Mouse (Mus musculus) liver, embryonic 11.5 days (tissue): ENCODE data around the gene Neu3. TPM values are rescaled to one million over a fixed set of nuclear protein-coding genes. Genes with fewer than 3 reads are reported as not detected.

Experiments
- ATAC-seq: fragments of 200-750 bp; cut with Nextera tagmentation; replicated peaks from 2 replicates; pipeline ENCODE4 v1.8.0; 2017; ENCODE audit warnings: moderate number of reproducible peaks, mild to moderate bottlenecking, moderate TSS enrichment, moderate library complexity; ENCODE audit not compliant: low FRiP score
- DNase-seq: peaks from one replicate; pipeline ENCODE4 v3.0.0-alpha.2; 2017; ENCODE audit warnings: low spot score
- H3K27ac ChIP-seq: fragments of 300-500 bp; sonication (generic); 2 replicates; pipeline ENCODE4 v1.5.1; 2014; ENCODE audit warnings: mild to moderate bottlenecking, low read depth, low read length, control low read depth
- H3K27me3 ChIP-seq: fragments of 300-500 bp; sonication (generic); replicated peaks from 2 replicates; pipeline ENCODE4 v1.6.1; 2014; ENCODE audit warnings: low read length, mixed read lengths; ENCODE audit not compliant: control insufficient read depth, insufficient read depth
- H3K36me3 ChIP-seq: fragments of 300-500 bp; sonication (generic); 2 replicates; pipeline ENCODE4 v1.6.1; 2014; ENCODE audit warnings: mild to moderate bottlenecking, low read length, moderate library complexity, mixed read lengths; ENCODE audit not compliant: control insufficient read depth, insufficient read depth
- H3K4me1 ChIP-seq: fragments of 300-500 bp; sonication (generic); replicated peaks from 2 replicates; pipeline ENCODE4 v1.6.1; 2014; ENCODE audit warnings: low read length, mixed read lengths; ENCODE audit not compliant: control insufficient read depth, insufficient read depth
- H3K4me2 ChIP-seq: fragments of 300-500 bp; sonication (generic); 2 replicates; pipeline ENCODE4 v1.6.1; 2014; ENCODE audit warnings: mild to moderate bottlenecking, control low read depth, moderate library complexity
- H3K4me3 ChIP-seq: fragments of 300-500 bp; sonication (generic); 2 replicates; pipeline ENCODE4 v1.5.1; 2014; ENCODE audit warnings: low read depth, low read length, control low read depth
- H3K9ac ChIP-seq: fragments of 300-500 bp; sonication (generic); 2 replicates; pipeline ENCODE4 v1.6.1; 2014; ENCODE audit warnings: low read depth, low read length, control low read depth
- H3K9me3 ChIP-seq: fragments of 300-500 bp; sonication (generic); 2 replicates; pipeline ENCODE4 v1.6.1; 2016; ENCODE audit warnings: low read length, inconsistent platforms, mixed read lengths; ENCODE audit not compliant: control insufficient read depth
- WGBS: fragments of 180-500 bp; shearing (Covaris S2); extraction: QIAGEN DNeasy Blood & Tissue Kit; methylation state at CpG from one replicate; pipeline ENCODE4 v1.1.7; 2014; 5-methylcytosine and 5-hydroxymethylcytosine counted together
- polyA plus RNA-seq: library from polyadenylated mRNA; unstranded; fragments of >200 nt; fragmentation: Nextera tagmentation; extraction: Ambion mirVana; gene quantifications from 2 replicates; pipeline ENCODE4 v1.2.1, GENCODE M21; 2014

The Neu3 gene
- polyA plus RNA-seq, 1 experiment from 2014 or later, result 5.4 TPM

DNA sequence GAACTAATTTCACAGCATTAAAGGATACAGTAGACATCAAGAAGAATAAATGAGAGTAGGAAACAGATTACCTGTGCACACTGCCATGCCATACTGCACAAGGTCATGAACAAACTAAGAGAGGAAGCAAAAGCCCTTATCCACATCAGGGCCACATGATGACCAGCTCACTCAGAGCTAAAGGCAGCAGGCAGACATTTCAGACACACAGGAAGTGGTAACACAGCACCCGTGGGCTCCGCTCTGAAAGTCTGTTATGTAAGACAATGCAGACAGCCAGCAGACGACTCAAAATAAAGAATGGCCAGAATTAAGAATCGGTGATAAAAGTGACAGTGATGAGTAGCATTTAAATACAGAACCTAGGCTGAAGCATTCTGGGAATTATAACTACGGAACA lies 46.8 kb downstream of the Neu3 start:
- no peak overlapping the region for H3K27ac ChIP-seq
- H3K9ac ChIP-seq, result no peak overlapping the region
- H3K4me1 ChIP-seq, result no peaks in the 10 kb centered on the region
- H3K27me3 ChIP-seq, result no peaks in the 10 kb centered on the region
- H3K4me2 ChIP-seq, result no peak overlapping the region
- no peaks in the 10 kb centered on the region for H3K36me3 ChIP-seq
- H3K4me3 ChIP-seq, result no peak overlapping the region
- no peak for DNase-seq
- ATAC-seq, result no peak
- 46% methylated on average over 5 of the region's 5 CpGs for WGBS
- H3K9me3 ChIP-seq, result no peaks in the 10 kb centered on the region

GRCm38 (mm10) chr7:99763207-99763606 lies 65.0 kb downstream of the Neu3 start, which contains the start of gene Olfr521:
Gene Olfr521 (plus strand): TSS chr7:99763507.
- 86% methylated on average over 2 of the region's 2 CpGs for WGBS
- Histone ChIP-seq H3K27ac (no peak within 1 kb of the TSS), H3K9ac (no peak within 1 kb of the TSS), H3K9me3 (peaks cover 7% of the 10 kb centered on the region), H3K36me3 (no peaks in the 10 kb centered on the region), H3K27me3 (no peaks in the 10 kb centered on the region), H3K4me1 (no peaks in the 10 kb centered on the region), H3K4me3 (no peak within 1 kb of the TSS), H3K4me2 (no peak within 1 kb of the TSS)
- ATAC-seq, result no peak
- DNase-seq, result no peak

Other genes with a start within 250 kb of the Neu3 start
- gene Tpbgl, start 201.3 kb downstream of the Neu3 start, polyA plus RNA-seq, result 0.53 and 0.78 TPM in 2 replicates
- gene Slco2b1, start 117.1 kb downstream of the Neu3 start, polyA plus RNA-seq, result 0.34 and 0.97 TPM in 2 replicates
- gene Olfr520, start 98.1 kb downstream of the Neu3 start, polyA plus RNA-seq, result not detected in 2 replicates
- not detected in 2 replicates for gene Olfr521, start 64.9 kb downstream of the Neu3 start, polyA plus RNA-seq
- 0.10 and 0.17 TPM in 2 replicates for gene Xrra1, start 30.7 kb upstream of the Neu3 start, polyA plus RNA-seq
- 301 and 312 TPM in 2 replicates for gene Spcs2, start 35.0 kb upstream of the Neu3 start, polyA plus RNA-seq
- 3.7 and 4.3 TPM in 2 replicates for gene Rnf169, start 152.0 kb upstream of the Neu3 start, polyA plus RNA-seq
- gene Chrdl2, start 177.8 kb upstream of the Neu3 start, polyA plus RNA-seq, result 0.19 and 0.39 TPM in 2 replicates